Mouse (Mus musculus): ENCODE results near the gene Zdhhc5. TPM values are rescaled to one million over a fixed set of nuclear protein-coding genes. Genes with fewer than 3 reads are reported as not detected.

Zdhhc5 gene
- polyA plus RNA-seq, 1 experiment from 2014 or later, result 18.9 TPM

DNA sequence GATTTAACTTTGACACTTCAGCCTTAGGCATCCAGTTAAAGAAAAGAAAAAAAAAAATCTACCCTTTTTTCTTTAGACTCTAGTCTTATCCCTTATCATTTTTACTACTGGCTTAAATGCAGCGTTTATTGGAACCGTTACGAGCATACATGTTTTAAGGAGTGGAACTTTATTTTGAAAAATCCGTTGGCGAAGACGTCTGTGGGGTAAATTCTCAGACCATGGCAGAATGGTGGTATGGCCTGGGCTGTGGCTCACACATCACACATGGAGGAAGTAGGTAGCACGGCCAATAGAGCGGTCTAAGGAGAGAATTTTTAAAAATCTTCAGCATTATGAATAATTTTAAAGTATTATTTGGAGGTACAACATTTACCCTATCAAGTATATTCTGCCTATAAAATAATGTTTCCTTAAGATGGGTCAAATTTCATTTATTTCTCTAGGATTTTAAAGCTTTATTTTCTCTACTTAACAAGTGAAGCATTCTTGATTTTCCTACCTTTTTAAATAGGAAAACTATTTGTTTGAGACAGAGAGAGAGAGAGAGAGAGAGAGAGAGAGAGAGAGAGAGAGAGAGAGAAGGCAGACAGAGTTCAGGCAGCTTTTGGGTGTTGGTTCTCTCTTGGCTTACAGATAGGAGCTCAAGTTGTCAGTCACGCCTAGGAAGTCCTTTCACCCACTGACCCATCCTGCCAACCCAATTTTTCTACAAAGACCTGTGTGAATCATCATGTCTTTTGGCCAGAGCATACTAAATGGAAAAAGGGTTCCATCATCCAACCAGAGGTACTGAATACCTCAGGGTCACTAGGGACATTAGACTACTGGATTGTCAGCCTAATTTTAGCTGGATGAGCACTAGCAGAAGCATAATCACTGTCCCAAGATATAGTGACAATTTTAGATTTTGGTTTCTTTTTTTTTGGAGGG lies 1.7 kb upstream of the Zdhhc5 start:
- peaks cover 27% of the 10 kb centered on the region for H3K4me1 ChIP-seq (ENCODE audit: control insufficient read depth, low read depth, low read length)
- peak overlapping the region; percentile 99 for H3K9ac ChIP-seq (ENCODE audit: low read depth, low read length)
- no peaks in the 10 kb centered on the region for H3K27me3 ChIP-seq (ENCODE audit: control insufficient read depth, insufficient read depth, low read depth, low read length)
- ATAC-seq (ENCODE audit: low read depth), result no peak
- H3K4me2 ChIP-seq (ENCODE audit: low read depth, low read length), result peak overlapping the region; percentile 96
- WGBS (ENCODE audit: insufficient replicate concordance), result 14% methylated on average over 9 of the region's 9 CpGs
- H3K4me3 ChIP-seq (ENCODE audit: low read depth, low read length), result peak overlapping the region; percentile 99
- H3K9me3 ChIP-seq (replicated peaks; ENCODE audit: control insufficient read depth, low read length), result no peaks in the 10 kb centered on the region
- peak overlapping the region; percentile 98 for H3K27ac ChIP-seq (ENCODE audit: low read length)
- peaks cover 7% of the 10 kb centered on the region for H3K36me3 ChIP-seq (ENCODE audit: control insufficient read depth, insufficient read depth)

DNA sequence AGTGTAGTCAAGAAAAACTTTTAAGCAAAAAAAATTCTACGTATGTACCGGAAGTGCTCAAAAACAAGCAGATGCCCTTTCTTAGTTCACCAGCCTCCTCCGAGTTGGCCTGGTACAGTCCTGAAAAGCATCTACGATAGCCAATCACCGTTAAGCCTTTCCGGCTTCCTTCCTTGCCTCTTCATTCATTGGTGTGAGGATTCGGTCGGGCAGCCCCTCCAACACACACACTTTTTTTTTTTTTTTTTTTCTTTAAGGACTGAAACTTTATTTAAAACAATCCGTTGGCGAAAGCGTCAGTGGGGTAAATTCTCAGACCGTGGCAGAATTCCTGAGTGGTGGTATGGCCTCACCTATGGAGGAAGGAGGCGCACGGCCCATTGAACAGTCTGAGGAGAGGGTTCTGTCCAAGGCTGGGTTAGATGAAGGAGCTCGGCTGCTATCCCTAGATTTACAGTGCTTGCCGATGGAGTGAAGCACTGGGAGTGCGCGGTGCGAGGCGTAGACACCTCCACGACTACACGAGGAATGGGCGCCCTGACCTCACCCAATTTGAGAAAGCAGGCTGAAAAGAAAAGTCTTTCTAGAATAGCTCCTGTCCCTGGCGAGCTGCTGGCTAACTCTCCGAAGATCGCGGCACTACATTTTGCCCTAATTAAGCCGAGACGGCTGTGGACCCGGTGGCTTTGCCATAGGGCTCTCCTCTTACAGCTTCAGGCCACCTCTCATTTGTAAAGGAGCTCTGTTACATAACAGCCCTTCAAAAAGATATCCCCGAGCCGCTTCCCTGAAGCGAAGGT lies 782 bp upstream of the Zdhhc5 start:
- Histone ChIP-seq H3K27ac (ENCODE audit: low read length) (peak overlapping the region; percentile 98), H3K27me3 (ENCODE audit: control insufficient read depth, insufficient read depth, low read depth, low read length) (no peaks in the 10 kb centered on the region), H3K36me3 (ENCODE audit: control insufficient read depth, insufficient read depth) (peaks cover 4% of the 10 kb centered on the region), H3K9ac (ENCODE audit: low read depth, low read length) (peak overlapping the region; percentile 99), H3K4me3 (ENCODE audit: low read depth, low read length) (peak overlapping the region; percentile 99), H3K4me1 (ENCODE audit: control insufficient read depth, low read depth, low read length) (peaks cover 20% of the 10 kb centered on the region), H3K4me2 (ENCODE audit: low read depth, low read length) (peak overlapping the region; percentile 96), H3K9me3 (replicated peaks; ENCODE audit: control insufficient read depth, low read length) (no peaks in the 10 kb centered on the region)
- WGBS (ENCODE audit: insufficient replicate concordance), result under 1% methylated on average over 33 of the region's 33 CpGs
- peak; percentile 81 for ATAC-seq (ENCODE audit: low read depth)

DNA sequence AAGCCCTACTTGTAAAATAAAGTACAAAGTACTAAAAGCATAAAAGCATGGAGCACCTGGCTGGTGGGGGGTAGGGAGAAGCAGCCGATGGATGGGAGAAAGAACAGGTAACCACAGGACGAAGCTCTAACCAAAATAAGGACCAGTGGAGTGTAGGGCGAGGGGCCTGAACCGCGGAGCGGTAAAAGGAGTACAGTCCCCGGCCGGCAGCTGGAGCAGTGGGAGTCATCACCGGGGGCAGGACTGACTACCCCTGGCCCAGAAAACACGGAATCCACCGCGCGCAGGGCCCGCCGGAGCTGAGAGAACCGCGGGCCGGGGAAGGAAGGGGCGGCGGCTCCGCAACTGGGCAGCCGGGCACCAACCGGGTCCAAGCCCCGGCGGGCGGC lies 564 bp downstream of the Zdhhc5 start:
- Histone ChIP-seq H3K4me3 (ENCODE audit: low read depth, low read length) (peak overlapping the region; percentile 99), H3K4me1 (ENCODE audit: control insufficient read depth, low read depth, low read length) (peaks cover 23% of the 10 kb centered on the region), H3K4me2 (ENCODE audit: low read depth, low read length) (peak overlapping the region; percentile 73), H3K27me3 (ENCODE audit: control insufficient read depth, insufficient read depth, low read depth, low read length) (no peaks in the 10 kb centered on the region), H3K9me3 (replicated peaks; ENCODE audit: control insufficient read depth, low read length) (no peaks in the 10 kb centered on the region), H3K36me3 (ENCODE audit: control insufficient read depth, insufficient read depth) (peaks cover 16% of the 10 kb centered on the region), H3K9ac (ENCODE audit: low read depth, low read length) (peak overlapping the region; percentile 99), H3K27ac (ENCODE audit: low read length) (peak overlapping the region; percentile 98)
- no peak for ATAC-seq (ENCODE audit: low read depth)
- WGBS (ENCODE audit: insufficient replicate concordance), result under 1% methylated on average over 25 of the region's 26 CpGs

DNA sequence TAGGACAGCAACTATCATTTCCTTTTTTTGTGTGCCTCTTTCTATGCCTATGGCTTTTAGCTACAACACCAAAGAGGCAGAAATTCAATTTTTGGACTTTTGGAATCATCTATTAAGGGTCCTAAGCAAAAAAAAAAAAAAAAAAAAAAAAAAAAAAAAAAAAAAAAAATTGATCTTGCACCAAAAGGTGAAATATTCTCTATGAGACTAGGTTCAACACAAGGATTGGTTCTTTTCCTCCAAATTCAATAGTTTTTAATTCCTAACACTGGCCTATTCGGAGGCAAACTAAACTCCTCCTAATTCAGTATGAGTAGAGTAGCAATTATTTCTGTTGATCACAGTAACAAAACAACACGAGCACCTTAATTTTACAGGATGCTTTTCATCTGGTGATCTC lies 3.1 kb downstream of the Zdhhc5 start:
- Histone ChIP-seq H3K9ac (ENCODE audit: low read depth, low read length) (no peak overlapping the region), H3K9me3 (replicated peaks; ENCODE audit: control insufficient read depth, low read length) (no peaks in the 10 kb centered on the region), H3K4me1 (ENCODE audit: control insufficient read depth, low read depth, low read length) (peaks cover 23% of the 10 kb centered on the region), H3K27me3 (ENCODE audit: control insufficient read depth, insufficient read depth, low read depth, low read length) (no peaks in the 10 kb centered on the region), H3K4me3 (ENCODE audit: low read depth, low read length) (no peak overlapping the region), H3K36me3 (ENCODE audit: control insufficient read depth, insufficient read depth) (peaks cover 29% of the 10 kb centered on the region), H3K27ac (ENCODE audit: low read length) (no peak overlapping the region), H3K4me2 (ENCODE audit: low read depth, low read length) (0 out of 2 replicates have a peak overlapping the region, but pooled peaks have one; percentile 13)
- ATAC-seq (ENCODE audit: low read depth), result no peak
- 88% methylated on average over 2 of the region's 2 CpGs for WGBS (ENCODE audit: insufficient replicate concordance)

DNA sequence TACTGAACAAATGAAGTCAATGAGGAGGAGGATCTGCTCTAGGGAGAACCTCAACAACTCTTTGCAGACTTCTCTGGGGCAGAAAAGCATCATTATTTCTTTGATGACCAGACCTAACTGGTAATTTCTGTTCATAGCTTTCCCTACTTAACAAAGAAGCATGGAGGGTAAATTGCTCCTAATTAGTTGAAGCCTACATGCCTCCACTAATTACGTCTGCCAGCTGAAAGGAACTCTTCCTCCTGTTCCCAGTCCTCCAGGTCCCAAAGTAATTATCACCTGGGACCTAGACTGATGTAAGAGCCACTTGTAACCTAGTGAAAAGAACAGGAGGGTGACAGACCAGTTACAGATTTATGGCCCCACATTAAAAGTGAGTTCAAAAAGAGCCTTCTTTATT lies 7.5 kb downstream of the Zdhhc5 start:
- H3K4me1 ChIP-seq (ENCODE audit: control insufficient read depth, low read depth, low read length), result peaks cover 24% of the 10 kb centered on the region
- WGBS (ENCODE audit: insufficient replicate concordance), result 83% methylated on average over 1 of the region's 1 CpGs
- H3K27ac ChIP-seq (ENCODE audit: low read length), result no peak overlapping the region
- H3K9ac ChIP-seq (ENCODE audit: low read depth, low read length), result no peak overlapping the region
- no peak for ATAC-seq (ENCODE audit: low read depth)
- H3K4me2 ChIP-seq (ENCODE audit: low read depth, low read length), result no peak overlapping the region
- no peaks in the 10 kb centered on the region for H3K9me3 ChIP-seq (replicated peaks; ENCODE audit: control insufficient read depth, low read length)
- no peak overlapping the region for H3K4me3 ChIP-seq (ENCODE audit: low read depth, low read length)
- H3K36me3 ChIP-seq (ENCODE audit: control insufficient read depth, insufficient read depth), result peaks cover 36% of the 10 kb centered on the region
- no peaks in the 10 kb centered on the region for H3K27me3 ChIP-seq (ENCODE audit: control insufficient read depth, insufficient read depth, low read depth, low read length)

DNA sequence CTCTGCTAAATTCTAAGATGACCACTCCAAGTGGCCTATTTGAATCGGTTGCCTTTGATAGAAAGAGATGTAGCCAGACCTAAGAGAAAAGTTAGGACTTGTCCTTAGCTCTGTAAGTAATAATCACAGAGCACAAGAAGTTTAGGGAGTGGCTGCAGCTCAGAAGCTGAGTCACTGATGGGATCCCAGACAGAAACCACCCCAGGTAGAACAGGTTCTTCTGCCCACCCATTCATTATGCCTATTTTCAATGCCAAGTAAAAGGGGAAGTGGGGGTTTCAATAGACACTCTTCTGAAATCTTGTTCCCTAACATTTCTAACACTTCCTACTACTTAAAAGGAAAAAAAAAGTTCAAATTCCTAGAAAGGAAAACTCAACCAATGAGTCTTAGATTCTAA lies 9.7 kb downstream of the Zdhhc5 start:
- H3K27ac ChIP-seq (ENCODE audit: low read length), result 0 out of 2 replicates have a peak overlapping the region, but pooled peaks have one; percentile 38
- H3K4me2 ChIP-seq (ENCODE audit: low read depth, low read length), result 0 out of 2 replicates have a peak overlapping the region, but pooled peaks have one; percentile 4
- H3K27me3 ChIP-seq (ENCODE audit: control insufficient read depth, insufficient read depth, low read depth, low read length), result no peaks in the 10 kb centered on the region
- no peak overlapping the region for H3K4me3 ChIP-seq (ENCODE audit: low read depth, low read length)
- peaks cover 22% of the 10 kb centered on the region for H3K4me1 ChIP-seq (ENCODE audit: control insufficient read depth, low read depth, low read length)
- no peak overlapping the region; the same call in 1 of the 2 replicates for H3K9ac ChIP-seq (ENCODE audit: low read depth, low read length)
- ATAC-seq (ENCODE audit: low read depth), result peak; percentile 59; the same call in 1 of the 2 replicates
- H3K36me3 ChIP-seq (ENCODE audit: control insufficient read depth, insufficient read depth), result peaks cover 36% of the 10 kb centered on the region
- H3K9me3 ChIP-seq (replicated peaks; ENCODE audit: control insufficient read depth, low read length), result no peaks in the 10 kb centered on the region
- WGBS (ENCODE audit: insufficient replicate concordance), result 80% methylated on average over 1 of the region's 1 CpGs

DNA sequence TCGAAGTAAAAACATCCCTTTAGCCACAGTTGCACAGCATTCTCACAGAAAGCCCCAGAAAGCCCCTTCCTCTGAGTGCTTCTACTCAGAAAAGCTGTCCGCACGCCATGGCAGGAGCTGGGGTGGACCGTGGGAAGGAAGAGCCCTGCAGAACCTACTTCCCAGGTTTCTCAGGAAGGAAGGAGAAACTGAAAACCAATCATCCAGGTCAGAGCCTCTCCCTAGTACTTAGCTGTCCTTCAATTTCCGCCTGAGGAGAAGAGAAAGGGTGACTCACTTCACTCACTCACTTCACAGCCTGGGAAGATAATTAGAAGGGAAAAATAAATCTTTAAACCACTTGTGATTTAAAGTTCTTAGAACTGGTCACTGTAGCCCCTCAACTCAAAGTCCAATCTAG lies 10.7 kb downstream of the Zdhhc5 start:
- H3K4me1 ChIP-seq (ENCODE audit: control insufficient read depth, low read depth, low read length), result peaks cover 18% of the 10 kb centered on the region
- peaks cover 31% of the 10 kb centered on the region for H3K36me3 ChIP-seq (ENCODE audit: control insufficient read depth, insufficient read depth)
- H3K9me3 ChIP-seq (replicated peaks; ENCODE audit: control insufficient read depth, low read length), result no peaks in the 10 kb centered on the region
- WGBS (ENCODE audit: insufficient replicate concordance), result 75% methylated on average over 5 of the region's 5 CpGs
- no peak overlapping the region for H3K9ac ChIP-seq (ENCODE audit: low read depth, low read length)
- ATAC-seq (ENCODE audit: low read depth), result no peak
- no peaks in the 10 kb centered on the region for H3K27me3 ChIP-seq (ENCODE audit: control insufficient read depth, insufficient read depth, low read depth, low read length)
- H3K27ac ChIP-seq (ENCODE audit: low read length), result no peak overlapping the region
- H3K4me2 ChIP-seq (ENCODE audit: low read depth, low read length), result no peak overlapping the region
- H3K4me3 ChIP-seq (ENCODE audit: low read depth, low read length), result no peak overlapping the region

DNA sequence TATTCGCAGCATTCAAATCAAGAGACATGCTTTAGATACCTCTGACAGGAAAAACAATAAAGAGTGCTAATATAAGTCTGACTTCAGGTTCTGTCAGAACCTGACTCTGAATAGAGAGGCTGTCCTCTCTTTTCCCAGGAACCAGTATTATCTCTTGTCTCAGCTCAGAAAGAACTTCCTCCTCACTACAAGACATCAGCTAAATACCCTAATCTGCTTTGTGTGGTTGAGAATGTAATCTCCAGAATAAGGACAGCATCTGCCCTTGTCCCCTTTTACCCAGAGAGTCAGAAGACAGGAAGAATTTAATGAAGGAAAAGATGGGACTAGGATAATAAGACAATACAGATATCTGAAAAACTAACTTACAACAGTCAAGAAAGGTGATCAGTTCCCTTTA lies 11.5 kb downstream of the Zdhhc5 start:
- no peak overlapping the region for H3K4me2 ChIP-seq (ENCODE audit: low read depth, low read length)
- no peaks in the 10 kb centered on the region for H3K9me3 ChIP-seq (replicated peaks; ENCODE audit: control insufficient read depth, low read length)
- H3K4me1 ChIP-seq (ENCODE audit: control insufficient read depth, low read depth, low read length), result peaks cover 17% of the 10 kb centered on the region
- no peak overlapping the region for H3K27ac ChIP-seq (ENCODE audit: low read length)
- H3K9ac ChIP-seq (ENCODE audit: low read depth, low read length), result no peak overlapping the region
- 55% methylated on average over 1 of the region's 1 CpGs for WGBS (ENCODE audit: insufficient replicate concordance)
- ATAC-seq (ENCODE audit: low read depth), result no peak
- H3K27me3 ChIP-seq (ENCODE audit: control insufficient read depth, insufficient read depth, low read depth, low read length), result no peaks in the 10 kb centered on the region
- H3K36me3 ChIP-seq (ENCODE audit: control insufficient read depth, insufficient read depth), result peaks cover 31% of the 10 kb centered on the region
- no peak overlapping the region for H3K4me3 ChIP-seq (ENCODE audit: low read depth, low read length)

Data from liver, embryonic 16.5 days (tissue).